Mouse (Mus musculus) liver, embryonic 13.5 days (tissue): ENCODE data around the gene 2210010C04Rik. TPM values are rescaled to one million over a fixed set of nuclear protein-coding genes. Genes with fewer than 3 reads are reported as not detected.
"Not testable (repeated sequence)": the region's sequence is repeated elsewhere in the genome, so short reads cannot be mapped to it uniquely, and the experiment has no call there.

Experiments used
- ATAC-seq: fragments of 200-750 bp; cut with Nextera tagmentation; 2 replicates; pipeline ENCODE4 v1.8.0; 2017; ENCODE audit warnings: low read depth, mild to moderate bottlenecking, moderate number of reproducible peaks, moderate library complexity
- DNase-seq: peaks from one replicate; pipeline ENCODE4 v3.0.0; 2022
- H3K27ac ChIP-seq: fragments of 300-500 bp; sonication (generic); 2 replicates; pipeline ENCODE4 v1.5.1; 2015; ENCODE audit warnings: moderate library complexity, mild to moderate bottlenecking, inconsistent platforms
- H3K27me3 ChIP-seq: fragments of 300-500 bp; sonication (generic); 2 replicates; pipeline ENCODE4 v1.6.1; 2015; ENCODE audit warnings: mild to moderate bottlenecking, inconsistent platforms
- H3K36me3 ChIP-seq: fragments of 300-500 bp; sonication (generic); 2 replicates; pipeline ENCODE4 v1.6.1; 2015; ENCODE audit warnings: mild to moderate bottlenecking, inconsistent platforms
- H3K4me1 ChIP-seq: fragments of 300-500 bp; sonication (generic); replicated peaks from 2 replicates; pipeline ENCODE4 v1.6.1; 2015; ENCODE audit warnings: inconsistent platforms
- H3K4me2 ChIP-seq: fragments of 300-500 bp; sonication (generic); 2 replicates; pipeline ENCODE4 v1.6.1; 2015; ENCODE audit warnings: inconsistent platforms, mild to moderate bottlenecking, moderate library complexity
- H3K4me3 ChIP-seq: fragments of 300-500 bp; sonication (generic); replicated peaks from 2 replicates; pipeline ENCODE4 v1.5.1; 2015; ENCODE audit warnings: mild to moderate bottlenecking, inconsistent platforms
- H3K9ac ChIP-seq: fragments of 300-500 bp; sonication (generic); 2 replicates; pipeline ENCODE4 v1.6.1; 2015; ENCODE audit warnings: mild to moderate bottlenecking, inconsistent platforms
- H3K9me3 ChIP-seq: fragments of 300-500 bp; sonication (generic); replicated peaks from 2 replicates; pipeline ENCODE4 v1.6.1; 2016; ENCODE audit warnings: inconsistent platforms
- WGBS: fragments of 180-500 bp; shearing (Covaris S2); methylation state at CpG from one replicate; pipeline ENCODE4 v1.1.7; 2015; ENCODE audit not compliant: insufficient replicate concordance; 5-methylcytosine and 5-hydroxymethylcytosine counted together
- polyA plus RNA-seq: library from polyadenylated mRNA; unstranded; fragments of >200 nt; fragmentation: Nextera tagmentation; extraction: Ambion mirVana; gene quantifications from 2 replicates; pipeline ENCODE4 v1.2.1, GENCODE M21; 2015

2210010C04Rik gene
- polyA plus RNA-seq, 1 experiment from 2014 or later: not detected

DNA sequence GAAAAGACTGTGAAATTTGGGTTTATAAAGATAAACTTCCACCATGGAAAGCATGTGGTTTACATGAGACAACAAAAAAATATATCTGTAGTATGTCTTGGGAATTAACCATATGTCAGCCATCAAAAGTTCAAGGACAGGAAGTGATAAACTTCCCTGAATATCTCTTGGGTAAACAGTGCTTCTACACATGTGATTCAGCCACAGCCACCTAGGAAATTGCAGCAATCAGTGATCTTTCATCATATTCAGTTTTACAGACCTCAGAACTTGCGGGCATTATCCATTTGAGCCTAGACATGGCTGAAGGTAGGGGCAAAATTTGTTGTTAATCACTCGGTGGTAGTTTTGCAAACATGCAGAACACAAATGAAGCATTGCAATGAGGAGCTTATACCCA is 16.7 kb downstream of the 2210010C04Rik start:
- Histone ChIP-seq H3K36me3 (no peaks in the 10 kb centered on the region), H3K27me3 (no peaks in the 10 kb centered on the region), H3K9me3 (no peaks in the 10 kb centered on the region), H3K27ac (no peak overlapping the region), H3K4me1 (no peaks in the 10 kb centered on the region), H3K9ac (no peak overlapping the region), H3K4me3 (no peak overlapping the region), H3K4me2 (no peak overlapping the region)
- no peak for DNase-seq
- 43% methylated on average over 2 of the region's 2 CpGs for WGBS
- ATAC-seq: no peak

DNA sequence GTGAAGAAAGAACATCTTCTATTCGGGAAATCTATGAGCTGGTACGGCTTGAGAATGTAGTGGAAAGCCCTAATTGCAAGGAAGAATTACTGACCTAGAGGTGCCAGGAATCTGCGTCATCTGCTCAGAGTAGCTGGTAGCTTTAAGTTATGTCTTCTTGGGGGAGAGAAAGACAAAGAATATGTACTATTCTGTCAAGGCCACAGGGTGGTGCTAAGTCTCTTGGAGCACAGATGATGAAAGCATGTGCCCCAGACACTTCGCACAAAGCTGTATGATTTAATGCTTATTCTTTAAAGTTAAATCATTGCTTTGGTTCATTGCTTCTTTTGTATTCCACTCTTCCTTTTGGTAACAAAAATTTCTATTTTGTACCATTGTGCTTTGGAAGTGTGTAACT is 20.2 kb downstream of the 2210010C04Rik start:
- Histone ChIP-seq H3K9me3 (no peaks in the 10 kb centered on the region), H3K36me3 (no peaks in the 10 kb centered on the region), H3K27ac (no peak overlapping the region), H3K4me2 (no peak overlapping the region), H3K4me3 (no peak overlapping the region), H3K27me3 (no peaks in the 10 kb centered on the region), H3K4me1 (no peaks in the 10 kb centered on the region), H3K9ac (no peak overlapping the region)
- ATAC-seq (no peak), DNase-seq (no peak)
- 69% methylated on average over 4 of the region's 4 CpGs for WGBS

DNA sequence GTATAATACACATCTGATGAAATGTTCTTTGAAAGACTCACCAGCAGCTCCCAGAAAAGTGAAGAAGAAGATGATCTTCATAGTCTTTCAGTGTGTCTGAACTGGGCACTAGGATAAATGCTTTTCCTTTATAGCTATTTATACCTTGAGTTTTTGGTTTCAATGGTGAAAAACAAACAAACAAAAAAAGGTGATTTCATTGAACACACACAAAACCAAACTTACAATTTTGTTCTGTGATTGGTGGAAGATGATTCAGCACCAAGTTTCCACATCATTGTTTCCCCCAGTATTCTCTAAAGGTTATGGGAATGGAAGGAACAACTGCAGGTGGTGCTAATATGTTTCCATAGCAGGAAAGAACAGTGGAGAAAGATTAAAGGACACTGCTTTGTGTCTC is 35.9 kb downstream of the 2210010C04Rik start, which contains the start of gene Gm2663:
Gene Gm2663, minus strand, starts transcription at position 101 of the 400 bp plus-strand sequence.
- not testable (repeated sequence) for H3K27ac ChIP-seq, H3K4me1 ChIP-seq, H3K9me3 ChIP-seq, H3K36me3 ChIP-seq, H3K27me3 ChIP-seq, H3K4me2 ChIP-seq, H3K4me3 ChIP-seq, DNase-seq, ATAC-seq, H3K9ac ChIP-seq

Other genes starting within 250 kb of the 2210010C04Rik start
- not detected in 2 replicates for gene Moxd2, start 148.0 kb downstream of the 2210010C04Rik start, polyA plus RNA-seq
- gene Prss58, start 135.1 kb downstream of the 2210010C04Rik start, polyA plus RNA-seq: not detected in 2 replicates
- not detected in 2 replicates for gene 1700074P13Rik, start 95.0 kb downstream of the 2210010C04Rik start, polyA plus RNA-seq
- gene Gm4744, start 83.6 kb downstream of the 2210010C04Rik start, polyA plus RNA-seq: not detected in 2 replicates
- not detected in 2 replicates for gene 1810009J06Rik, start 70.8 kb downstream of the 2210010C04Rik start, polyA plus RNA-seq
- not detected in 2 replicates for gene Gm2663, start 36.0 kb downstream of the 2210010C04Rik start, polyA plus RNA-seq